Mouse (Mus musculus) heart, embryonic 10.5 days (tissue): ENCODE data around the gene Gucy1b1. TPM values are rescaled to one million over a fixed set of nuclear protein-coding genes. Genes with fewer than 3 reads are reported as not detected.

Experiments
- DNase-seq: peaks from one replicate; pipeline ENCODE4 v3.0.0-alpha.2; 2017; ENCODE audit warnings: low spot score
- H3K27ac ChIP-seq: fragments of 300-500 bp; sonication (generic); 2 replicates; pipeline ENCODE4 v1.5.1; 2016; ENCODE audit warnings: mild to moderate bottlenecking
- H3K27me3 ChIP-seq: fragments of 300-500 bp; sonication (generic); 2 replicates; pipeline ENCODE4 v1.6.1; 2016; ENCODE audit warnings: mild to moderate bottlenecking; ENCODE audit not compliant: poor library complexity, insufficient read depth, severe bottlenecking
- H3K36me3 ChIP-seq: fragments of 300-500 bp; sonication (generic); 2 replicates; pipeline ENCODE4 v1.6.1; 2016; ENCODE audit warnings: mild to moderate bottlenecking, moderate library complexity
- H3K4me1 ChIP-seq: fragments of 300-500 bp; sonication (generic); 2 replicates; pipeline ENCODE4 v1.6.1; 2016; ENCODE audit warnings: mild to moderate bottlenecking
- H3K4me3 ChIP-seq: fragments of 300-500 bp; sonication (generic); 2 replicates; pipeline ENCODE4 v1.5.1; 2016; ENCODE audit warnings: mild to moderate bottlenecking, moderate library complexity
- H3K9me3 ChIP-seq: fragments of 300-500 bp; sonication (generic); 2 replicates; pipeline ENCODE4 v1.6.1; 2016; ENCODE audit warnings: mild to moderate bottlenecking, moderate library complexity
- WGBS: fragments of 180-500 bp; shearing (Covaris S2); methylation state at CpG from one replicate; pipeline ENCODE4 v1.1.7; 2016; 5-methylcytosine and 5-hydroxymethylcytosine counted together
- polyA plus RNA-seq: library from polyadenylated mRNA; unstranded; fragments of >200 nt; fragmentation: Nextera tagmentation; extraction: Ambion mirVana; gene quantifications from 2 replicates; pipeline ENCODE4 v1.2.1, GENCODE M21; 2016

Gene Gucy1b1
- polyA plus RNA-seq, 1 experiment from 2014 or later, result 32.6 TPM

- Histone ChIP-seq H3K4me1 (no peaks in the 10 kb centered on the region), H3K27me3 (no peaks in the 10 kb centered on the region), H3K9me3 (no peaks in the 10 kb centered on the region), H3K36me3 (no peaks in the 10 kb centered on the region), H3K4me3 (no peak overlapping the region), H3K27ac (no peak overlapping the region)
- WGBS, result 70% methylated on average over 1 of the region's 1 CpGs
- no peak for DNase-seq
These were observed 47.2 kb downstream of the Gucy1b1 start for GRCm38 (mm10) chr3:82027286-82027685.

DNA sequence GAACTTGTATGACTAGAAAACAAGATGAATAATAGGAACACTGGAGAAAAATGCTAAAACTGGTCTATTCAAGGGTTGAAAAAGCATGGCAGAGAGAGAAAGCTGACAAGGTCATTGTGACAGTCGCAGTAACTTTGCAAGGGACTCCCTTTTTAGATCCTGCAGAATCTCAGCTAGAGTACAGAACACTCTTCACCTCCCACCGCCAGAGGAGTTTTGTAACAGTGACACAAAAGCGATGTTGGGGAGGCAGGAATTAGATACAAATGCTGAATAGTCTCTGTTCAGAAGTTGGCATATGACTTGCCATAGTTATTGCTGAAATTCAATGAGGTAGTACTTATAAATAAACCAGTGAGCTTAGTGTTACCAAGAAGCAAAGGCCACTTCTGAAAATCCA lies 51.4 kb downstream of the Gucy1b1 start:
- Histone ChIP-seq H3K36me3 (no peaks in the 10 kb centered on the region), H3K27ac (no peak overlapping the region), H3K4me3 (no peak overlapping the region), H3K9me3 (no peaks in the 10 kb centered on the region), H3K27me3 (no peaks in the 10 kb centered on the region), H3K4me1 (no peaks in the 10 kb centered on the region)
- WGBS, result 59% methylated on average over 3 of the region's 3 CpGs
- DNase-seq, result no peak

- Histone ChIP-seq H3K36me3 (no peaks in the 10 kb centered on the region), H3K27me3 (no peaks in the 10 kb centered on the region), H3K4me3 (no peak overlapping the region), H3K27ac (no peak overlapping the region), H3K9me3 (no peaks in the 10 kb centered on the region), H3K4me1 (no peaks in the 10 kb centered on the region)
- WGBS, result 86% methylated on average over 8 of the region's 8 CpGs
- DNase-seq, result no peak
These were observed 52.0 kb downstream of the Gucy1b1 start for GRCm38 (mm10) chr3:82022421-82022920.

DNA sequence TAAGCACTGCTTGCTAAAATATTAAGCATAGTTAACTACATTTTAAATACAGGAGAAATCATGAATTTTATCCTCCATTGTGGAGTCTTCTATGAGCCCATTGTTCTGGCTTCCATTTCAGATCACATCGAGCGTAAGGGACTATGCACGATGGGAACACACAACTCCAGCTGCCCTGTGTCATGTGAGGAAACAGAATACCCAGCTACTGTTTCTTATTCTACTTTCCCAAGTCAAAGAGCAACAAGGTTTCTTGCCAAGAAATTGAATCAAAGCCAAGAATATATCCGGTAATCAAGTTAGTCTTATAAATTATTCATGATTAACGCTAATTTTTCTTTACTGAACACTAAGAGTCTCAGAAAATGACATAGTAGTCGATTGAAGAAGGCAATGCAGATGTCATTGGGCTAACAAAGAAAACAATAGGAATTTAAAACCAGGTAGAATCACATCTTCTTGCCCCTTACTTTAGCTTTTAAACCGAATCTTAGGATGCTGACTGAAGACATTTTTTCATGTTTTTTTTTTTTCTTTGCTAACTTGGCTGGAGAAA lies 60.3 kb downstream of the Gucy1b1 start:
- H3K9me3 ChIP-seq, result no peaks in the 10 kb centered on the region
- no peak for DNase-seq
- H3K27ac ChIP-seq, result no peak overlapping the region
- no peaks in the 10 kb centered on the region for H3K36me3 ChIP-seq
- H3K4me1 ChIP-seq, result no peaks in the 10 kb centered on the region
- 81% methylated on average over 7 of the region's 7 CpGs for WGBS
- no peak overlapping the region for H3K4me3 ChIP-seq
- no peaks in the 10 kb centered on the region for H3K27me3 ChIP-seq

- Histone ChIP-seq H3K9me3 (no peaks in the 10 kb centered on the region), H3K4me1 (no peaks in the 10 kb centered on the region), H3K36me3 (no peaks in the 10 kb centered on the region), H3K27me3 (no peaks in the 10 kb centered on the region), H3K27ac (no peak overlapping the region), H3K4me3 (no peak overlapping the region)
- 93% methylated on average over 1 of the region's 1 CpGs for WGBS
- no peak for DNase-seq
These were observed 67.5 kb downstream of the Gucy1b1 start for GRCm38 (mm10) chr3:82007002-82007401.

DNA sequence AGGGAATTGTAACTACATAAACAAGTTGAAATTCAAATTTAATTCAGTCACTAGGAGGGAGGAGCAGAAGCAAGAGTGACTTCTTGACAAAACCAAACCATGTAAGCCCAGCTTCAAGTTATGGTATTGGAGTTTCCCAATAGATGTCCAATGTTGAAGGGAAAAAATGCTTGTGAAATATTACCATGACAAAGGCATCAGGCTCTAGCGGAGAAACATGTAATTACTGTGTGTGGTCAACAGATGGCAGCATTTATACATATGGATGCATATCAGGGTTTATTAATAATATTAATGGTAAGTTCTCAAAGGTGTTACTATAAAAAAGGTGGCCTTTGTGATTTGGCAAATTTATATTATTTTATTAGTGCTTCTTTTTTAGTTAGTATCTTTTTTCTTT lies 78.5 kb downstream of the Gucy1b1 start:
- Histone ChIP-seq H3K36me3 (no peaks in the 10 kb centered on the region), H3K27ac (no peak overlapping the region), H3K27me3 (no peaks in the 10 kb centered on the region), H3K9me3 (no peaks in the 10 kb centered on the region), H3K4me1 (no peaks in the 10 kb centered on the region), H3K4me3 (no peak overlapping the region)
- WGBS, result 11% methylated on average over 1 of the region's 1 CpGs
- no peak for DNase-seq

DNA sequence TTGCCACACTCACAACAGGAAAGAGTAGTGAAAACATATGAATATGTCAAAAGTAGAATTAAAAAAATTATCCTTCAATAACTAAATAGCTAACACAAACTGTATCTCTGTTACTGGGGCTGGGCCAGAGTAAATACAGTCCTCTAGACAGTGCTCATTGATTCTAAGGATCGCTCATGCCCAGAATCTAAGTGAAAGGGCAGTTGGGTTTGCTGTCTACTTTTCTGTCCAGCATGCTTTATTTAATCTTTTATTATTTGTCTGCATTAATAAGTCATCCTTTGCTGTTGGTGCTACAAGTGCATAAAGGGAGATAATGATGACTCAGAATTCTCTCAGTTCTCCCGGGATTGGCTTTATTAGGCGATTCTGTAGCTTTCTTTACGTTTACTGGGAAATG lies 79.1 kb downstream of the Gucy1b1 start:
- DNase-seq, result no peak
- Histone ChIP-seq H3K27ac (no peak overlapping the region), H3K9me3 (no peaks in the 10 kb centered on the region), H3K36me3 (no peaks in the 10 kb centered on the region), H3K4me1 (no peaks in the 10 kb centered on the region), H3K27me3 (no peaks in the 10 kb centered on the region), H3K4me3 (no peak overlapping the region)
- 36% methylated on average over 4 of the region's 4 CpGs for WGBS

DNA sequence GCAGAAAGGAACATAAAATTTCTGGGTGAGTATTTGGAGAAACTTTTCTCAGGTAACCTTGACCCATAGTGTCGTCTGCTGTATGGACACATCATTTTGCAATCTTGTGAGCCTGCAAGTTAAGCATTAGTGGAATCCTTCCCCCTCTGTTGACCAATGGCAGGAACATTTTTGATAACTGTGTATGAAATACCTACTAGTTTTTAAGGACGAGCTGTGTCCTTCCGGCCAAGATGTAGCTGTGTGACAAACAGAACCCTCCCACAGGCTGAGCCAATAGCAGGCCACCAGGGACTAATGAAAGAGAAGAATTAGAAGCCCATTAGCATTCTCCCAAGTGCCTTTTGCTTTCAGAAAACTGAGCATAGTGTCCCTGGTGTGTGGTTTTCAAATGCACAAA lies 84.0 kb downstream of the Gucy1b1 start:
- peak overlapping the region; percentile 62; the same call in 1 of the 2 replicates for H3K27ac ChIP-seq
- H3K36me3 ChIP-seq, result no peaks in the 10 kb centered on the region
- WGBS, result 40% methylated on average over 3 of the region's 3 CpGs
- no peak overlapping the region for H3K4me3 ChIP-seq
- DNase-seq, result no peak
- H3K4me1 ChIP-seq, result peaks cover 9% of the 10 kb centered on the region
- H3K27me3 ChIP-seq, result no peaks in the 10 kb centered on the region
- no peaks in the 10 kb centered on the region for H3K9me3 ChIP-seq

DNA sequence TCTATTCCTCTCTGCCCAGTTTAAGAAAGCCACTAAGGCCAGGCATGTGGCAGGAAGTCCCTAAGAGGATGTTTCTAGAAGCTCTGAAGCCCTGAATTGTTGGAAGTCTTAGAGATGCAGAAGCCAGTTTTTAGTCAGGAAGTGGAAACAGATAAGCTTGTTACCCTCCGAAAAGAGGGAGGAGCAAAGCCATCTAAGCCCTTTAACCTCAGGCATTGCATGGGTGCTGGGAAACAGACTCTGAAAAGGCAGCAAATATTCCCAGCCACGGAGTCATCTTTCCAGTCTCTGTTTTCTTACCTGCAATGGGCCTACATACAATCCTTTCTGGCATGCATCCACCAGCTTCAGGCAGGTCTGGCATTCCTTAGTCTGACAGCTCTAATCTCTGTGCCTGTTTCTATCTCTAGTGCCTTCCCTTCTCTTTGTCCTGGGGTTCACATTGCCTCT lies 84.8 kb downstream of the Gucy1b1 start:
- Histone ChIP-seq H3K27ac (peak overlapping the region; percentile 79), H3K27me3 (no peaks in the 10 kb centered on the region), H3K36me3 (no peaks in the 10 kb centered on the region), H3K4me3 (no peak overlapping the region), H3K4me1 (peaks cover 9% of the 10 kb centered on the region), H3K9me3 (no peaks in the 10 kb centered on the region)
- peak; percentile 78 for DNase-seq
- 4% methylated on average over 2 of the region's 2 CpGs for WGBS

DNA sequence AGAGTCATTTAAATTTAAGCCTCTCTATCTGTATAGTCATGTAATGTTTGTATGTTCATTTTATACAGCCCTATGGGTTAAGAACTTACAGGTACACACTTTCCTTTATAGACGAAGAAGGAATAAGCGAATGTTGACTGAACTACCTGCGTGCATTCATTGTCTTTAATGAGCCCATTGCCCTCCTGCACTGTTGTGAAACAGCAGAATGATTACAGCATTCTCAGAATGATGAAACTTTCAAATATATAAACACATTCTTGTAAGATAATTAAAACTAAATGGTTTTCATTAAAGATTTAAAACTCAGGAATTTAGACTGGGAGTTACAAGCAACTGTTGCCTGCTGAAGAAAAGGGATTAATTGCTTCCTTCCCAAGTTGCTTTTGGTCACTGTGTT lies 86.9 kb downstream of the Gucy1b1 start:
- Histone ChIP-seq H3K36me3 (no peaks in the 10 kb centered on the region), H3K4me3 (no peak overlapping the region), H3K4me1 (peaks cover 9% of the 10 kb centered on the region), H3K27ac (no peak overlapping the region), H3K9me3 (no peaks in the 10 kb centered on the region), H3K27me3 (no peaks in the 10 kb centered on the region)
- no peak for DNase-seq
- WGBS, result 90% methylated on average over 3 of the region's 3 CpGs

GRCm38 (mm10) chr3:81986103-81986502 lies 88.4 kb downstream of the Gucy1b1 start:
- H3K4me1 ChIP-seq, result peaks cover 18% of the 10 kb centered on the region
- no peak overlapping the region for H3K27ac ChIP-seq
- no peaks in the 10 kb centered on the region for H3K9me3 ChIP-seq
- WGBS, result 93% methylated on average over 2 of the region's 2 CpGs
- DNase-seq, result no peak
- H3K27me3 ChIP-seq, result no peaks in the 10 kb centered on the region
- H3K4me3 ChIP-seq, result no peak overlapping the region
- no peaks in the 10 kb centered on the region for H3K36me3 ChIP-seq

DNA sequence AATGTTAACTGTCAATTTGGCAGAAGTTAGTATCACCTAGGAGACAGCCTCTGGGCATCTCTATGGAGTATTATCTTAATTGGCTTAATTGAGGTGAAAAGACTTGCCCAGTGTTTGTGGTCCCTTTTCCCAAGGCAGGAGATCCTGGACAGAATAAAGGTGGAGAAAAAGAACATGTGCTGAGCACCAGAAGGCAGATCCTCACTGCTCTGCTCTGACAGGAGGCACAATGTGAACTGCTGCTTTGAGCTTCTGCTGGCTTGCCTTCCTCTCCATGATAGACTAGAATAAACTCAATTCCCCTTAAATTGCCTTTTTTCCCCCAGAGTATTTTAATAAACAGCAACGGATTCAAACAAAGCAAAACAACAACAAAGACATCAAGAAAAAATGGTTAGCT lies 89.4 kb downstream of the Gucy1b1 start:
- Histone ChIP-seq H3K4me1 (peaks cover 18% of the 10 kb centered on the region), H3K36me3 (no peaks in the 10 kb centered on the region), H3K27me3 (no peaks in the 10 kb centered on the region), H3K27ac (no peak overlapping the region), H3K9me3 (no peaks in the 10 kb centered on the region), H3K4me3 (no peak overlapping the region)
- DNase-seq, result no peak
- 55% methylated on average over 1 of the region's 1 CpGs for WGBS

DNA sequence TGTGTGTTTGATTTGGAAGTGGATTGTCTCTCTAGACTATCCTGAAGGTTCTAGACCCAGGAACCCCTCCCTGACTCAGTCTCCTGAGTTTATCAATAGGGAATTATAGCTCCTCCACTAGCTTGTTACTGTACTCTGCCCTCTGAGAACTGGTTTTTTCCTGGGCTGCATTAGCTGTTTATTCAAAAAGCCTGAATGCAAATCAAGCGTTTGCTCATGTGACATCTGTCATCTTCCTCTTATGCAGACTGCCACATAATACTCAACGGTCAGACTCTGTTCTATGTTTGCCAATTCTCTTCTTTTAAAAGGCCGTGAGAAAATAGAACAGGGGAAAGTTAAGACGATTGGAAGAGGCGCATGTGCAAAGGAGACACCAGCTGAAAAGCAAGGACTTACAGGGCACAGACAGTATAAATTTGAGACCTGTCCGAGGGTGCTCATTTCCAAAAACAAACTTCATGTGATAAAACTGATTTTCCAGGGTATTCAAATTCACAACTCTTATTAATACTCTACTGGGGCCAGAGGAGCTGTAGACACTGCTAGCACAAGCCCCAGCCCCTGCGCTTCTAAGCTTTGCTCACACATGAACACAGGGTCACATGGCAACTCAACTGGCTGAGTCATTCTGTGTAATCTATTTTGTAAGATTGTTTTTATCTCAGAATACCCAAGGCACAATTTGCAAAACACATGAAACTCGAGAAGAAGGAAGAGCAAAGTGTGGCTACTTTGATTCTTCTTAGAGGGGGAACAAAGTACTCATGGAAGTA lies 91.2 kb downstream of the Gucy1b1 start:
- Histone ChIP-seq H3K27me3 (no peaks in the 10 kb centered on the region), H3K4me3 (no peak overlapping the region), H3K36me3 (no peaks in the 10 kb centered on the region), H3K27ac (no peak overlapping the region), H3K4me1 (peaks cover 9% of the 10 kb centered on the region; the same call in 1 of the 2 replicates), H3K9me3 (no peaks in the 10 kb centered on the region)
- no peak for DNase-seq
- 83% methylated on average over 8 of the region's 8 CpGs for whole genome bisulfite sequencing
